Mouse (Mus musculus) embryo, embryonic 10 days (tissue): ENCODE measurements around the gene Ube2d3.
"Not testable (repeated sequence)": the region's sequence is repeated elsewhere in the genome, so short reads cannot be mapped to it uniquely, and the experiment has no call there.

Experiments
- DNase-seq: peaks from one replicate; pipeline ENCODE4 v3.0.0-alpha.2; 2015; ENCODE audit warnings: low spot score

Gene Ube2d3

DNA sequence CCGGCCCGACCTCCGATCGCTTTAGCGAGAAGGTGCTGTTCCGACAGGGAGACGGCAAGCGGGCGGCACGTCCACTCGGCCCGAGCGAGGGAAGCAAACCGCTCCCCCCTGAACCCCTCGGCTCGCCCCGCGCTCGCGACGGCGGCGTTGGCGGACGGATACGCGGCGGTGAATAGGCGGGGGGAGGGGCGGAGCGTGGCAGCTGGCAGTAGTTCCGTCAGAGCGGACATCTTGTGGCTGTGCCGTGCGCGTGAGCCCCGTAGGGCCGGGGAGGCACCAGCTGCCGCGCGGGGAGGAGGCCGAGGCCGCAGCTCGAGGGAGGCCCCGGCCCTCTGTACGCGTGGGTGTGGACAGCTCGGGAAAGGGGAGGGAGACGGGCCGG lies 573 bp downstream of the Ube2d3 start:
- peak; percentile 87 for DNase-seq

DNA sequence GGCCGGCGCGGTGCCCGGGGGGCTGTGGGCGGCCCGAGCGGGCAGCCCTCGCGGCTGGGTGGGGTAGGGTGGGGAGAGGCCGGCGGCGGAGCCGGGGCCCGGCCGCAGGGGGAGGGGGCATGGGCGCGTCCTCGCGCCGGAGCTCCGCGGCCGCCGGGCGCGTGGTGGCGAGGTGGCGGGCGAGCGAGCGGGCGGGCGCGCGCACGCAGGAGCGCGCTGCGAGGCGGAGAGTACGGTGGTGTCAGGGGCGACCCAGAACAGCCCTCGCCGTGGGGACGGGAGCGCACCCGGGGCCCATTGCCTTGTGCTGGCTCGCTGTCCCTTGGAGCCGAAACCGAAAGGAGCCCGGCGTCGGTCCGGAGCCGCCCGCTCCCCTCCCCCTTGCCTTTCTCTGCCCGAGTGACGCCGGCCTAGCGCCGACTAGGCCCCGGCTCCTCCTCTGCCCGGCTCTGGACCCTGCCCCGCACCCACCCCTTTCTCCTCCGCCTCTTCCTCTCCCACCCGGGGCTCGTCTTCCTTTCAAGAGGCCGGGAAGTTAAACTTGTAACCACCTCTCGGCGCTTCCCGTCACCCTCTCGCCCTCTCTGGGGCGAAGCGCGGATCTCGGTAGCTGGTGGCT lies 1.1 kb downstream of the Ube2d3 start:
- peak; percentile 70 for DNase-seq

GRCm38 (mm10) chr3:135439651-135440050 lies 1.7 kb downstream of the Ube2d3 start:
- no peak for DNase-seq

GRCm38 (mm10) chr3:135440221-135440620 lies 2.3 kb downstream of the Ube2d3 start:
- no peak for DNase-seq

- no peak for DNase-seq
Observed at GRCm38 (mm10) chr3:135440621-135441020, 2.7 kb downstream of the Ube2d3 start.

- no peak for DNase-seq
Observed at GRCm38 (mm10) chr3:135444930-135445329, 7.0 kb downstream of the Ube2d3 start.

GRCm38 (mm10) chr3:135458981-135459380 lies 21.0 kb downstream of the Ube2d3 start:
- no peak for DNase-seq

DNA sequence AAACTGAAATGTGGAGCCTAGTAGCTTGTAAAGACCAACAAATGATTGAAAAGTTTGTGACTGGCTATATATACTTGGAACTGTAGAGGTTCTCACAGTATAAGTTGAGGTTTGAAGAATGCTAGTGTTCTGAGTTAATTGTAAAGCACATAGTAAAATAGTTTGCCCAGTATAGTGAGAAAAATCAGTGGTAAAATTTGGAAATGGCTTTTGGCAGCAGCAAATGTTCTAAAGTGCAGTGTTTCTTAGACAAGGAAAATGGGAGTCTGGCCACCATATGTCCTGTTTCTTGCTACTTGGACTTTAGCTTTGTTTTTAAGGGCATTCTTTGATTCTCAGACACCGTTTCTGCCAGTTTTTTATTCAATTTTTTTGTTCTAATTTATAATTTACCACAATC lies 30.5 kb downstream of the Ube2d3 start:
- no peak for DNase-seq

DNA sequence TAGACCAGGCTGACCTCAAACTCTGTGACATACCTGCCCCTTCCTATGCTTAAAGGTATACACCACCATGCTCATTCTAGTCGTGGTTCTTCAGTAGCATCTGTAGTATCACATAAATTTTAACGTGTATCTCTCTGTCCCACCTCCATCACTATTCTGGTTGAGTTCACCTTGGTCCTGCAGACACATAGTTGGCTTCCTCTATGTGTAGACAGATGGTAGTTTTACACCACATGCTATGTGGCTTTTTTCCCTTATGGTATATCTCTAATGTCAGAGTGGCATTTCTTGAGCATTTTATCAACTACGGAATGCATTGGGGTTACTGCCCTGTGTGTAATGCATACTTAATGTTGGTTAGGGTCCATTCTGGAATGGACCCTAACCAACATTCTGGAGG lies 31.2 kb downstream of the Ube2d3 start:
- DNase-seq: no peak

DNA sequence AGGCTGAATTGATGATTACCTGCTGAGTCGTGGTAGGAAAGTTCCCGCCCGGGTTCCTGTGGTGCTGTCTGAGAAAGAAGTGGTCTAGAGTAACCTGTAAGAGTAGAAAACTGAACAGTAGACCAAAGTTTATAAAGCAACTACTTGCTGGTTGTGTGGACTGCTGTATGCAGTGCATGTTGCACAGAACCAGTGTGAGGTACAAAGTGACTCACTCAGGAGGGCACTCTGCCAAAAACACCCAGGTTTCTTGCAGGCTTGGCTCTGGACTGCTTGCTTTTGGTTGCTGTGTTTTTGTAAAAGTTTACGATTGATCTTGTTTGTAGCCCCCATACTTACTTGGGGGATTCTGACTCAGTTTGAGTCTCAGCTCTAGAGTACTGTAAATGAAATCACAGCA lies 32.0 kb downstream of the Ube2d3 start:
- no peak for DNase-seq

- no peak for DNase-seq
Observed at GRCm38 (mm10) chr3:135470823-135471222, 32.9 kb downstream of the Ube2d3 start.

DNA sequence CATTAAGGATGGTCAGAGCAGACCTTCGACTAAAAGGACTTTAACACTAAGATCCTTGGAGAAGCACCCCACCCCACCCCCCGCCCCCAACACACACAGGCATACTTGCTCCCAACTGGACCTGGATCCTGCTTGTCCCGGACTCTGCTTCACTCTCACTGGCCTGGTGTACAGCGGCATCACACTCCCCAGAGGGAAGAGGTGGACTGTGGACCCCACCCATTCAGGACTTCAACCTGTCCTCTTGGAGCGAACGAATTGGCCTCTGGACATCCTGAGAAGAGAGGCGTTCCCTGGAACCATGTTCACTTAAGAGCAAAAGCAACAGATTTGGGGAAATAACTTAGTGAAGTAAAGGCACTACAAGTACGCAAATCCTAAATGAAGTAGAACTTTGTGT lies 37.1 kb downstream of the Ube2d3 start:
- no peak for DNase-seq

DNA sequence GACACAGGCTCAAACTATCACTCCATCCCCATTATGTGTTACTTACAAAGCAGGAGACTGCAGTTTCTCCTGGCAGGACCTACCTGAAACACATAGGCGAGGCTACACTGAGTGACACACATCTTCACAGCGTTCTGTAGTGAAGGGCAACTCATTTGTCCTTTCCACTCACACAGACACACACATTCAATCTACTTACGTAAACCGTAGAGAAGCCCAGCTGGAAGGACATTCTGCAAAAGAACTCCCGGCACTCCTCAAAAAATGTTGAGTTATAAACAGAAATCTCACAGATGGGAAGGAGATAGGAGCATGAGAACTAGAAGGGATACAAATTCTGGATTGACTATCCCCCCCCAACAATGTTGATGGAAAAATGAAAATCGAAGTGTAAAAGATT lies 38.3 kb downstream of the Ube2d3 start:
- no peak for DNase-seq

GRCm38 (mm10) chr3:135476977-135477376 lies 39.0 kb downstream of the Ube2d3 start:
- no peak for DNase-seq

- DNase-seq: not testable (repeated sequence)
Observed at GRCm38 (mm10) chr3:135479090-135479489, 41.1 kb downstream of the Ube2d3 start.

GRCm38 (mm10) chr3:135480767-135481166 lies 42.8 kb downstream of the Ube2d3 start:
- no peak for DNase-seq

DNA sequence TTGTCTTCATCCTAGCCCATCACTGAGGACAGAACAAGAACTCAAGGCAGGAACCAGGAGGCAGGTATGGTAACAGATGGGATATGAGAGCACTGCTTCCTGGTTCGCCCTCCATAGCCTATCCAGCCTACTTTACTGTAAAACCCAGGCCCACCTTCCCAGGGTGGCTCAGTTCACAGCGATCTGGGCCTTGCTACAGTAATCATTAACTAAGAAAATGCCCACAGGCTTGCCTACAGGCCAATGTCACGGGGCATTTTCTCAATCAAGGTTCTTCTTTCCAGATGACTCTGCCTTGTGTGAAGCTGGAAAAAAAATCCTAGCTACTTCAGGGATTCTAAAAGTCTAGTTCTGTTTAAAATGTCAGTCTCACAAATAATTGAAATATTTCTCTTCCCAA lies 43.7 kb downstream of the Ube2d3 start:
- no peak for DNase-seq

GRCm38 (mm10) chr3:135484650-135485049 lies 46.7 kb downstream of the Ube2d3 start:
- DNase-seq: not testable (repeated sequence)

GRCm38 (mm10) chr3:135485128-135485899 lies 47.4 kb downstream of the Ube2d3 start, which contains the start of gene Manba:
Gene Manba (plus strand): TSS chr3:135485611.
- peak; percentile 74 for DNase-seq

DNA sequence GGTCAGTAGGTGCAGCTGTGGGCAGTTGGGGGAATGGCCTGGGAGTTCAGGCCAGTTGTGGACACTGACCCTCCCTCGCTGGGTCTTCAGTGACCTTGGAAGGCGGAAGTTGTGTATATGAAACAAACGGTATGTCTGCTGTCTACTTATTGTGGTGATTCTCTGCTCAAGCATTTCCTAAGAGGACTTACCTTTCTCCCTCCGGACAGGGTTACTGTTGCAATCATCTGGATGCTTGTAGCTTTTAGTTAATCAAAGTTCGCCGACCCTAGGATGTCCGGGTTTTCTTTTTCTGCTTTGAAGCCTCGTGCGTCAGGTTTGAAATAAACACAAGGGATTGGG lies 47.9 kb downstream of the Ube2d3 start:
- DNase-seq: no peak

- no peak for DNase-seq
Observed at GRCm38 (mm10) chr3:135486351-135486750, 48.4 kb downstream of the Ube2d3 start.

DNA sequence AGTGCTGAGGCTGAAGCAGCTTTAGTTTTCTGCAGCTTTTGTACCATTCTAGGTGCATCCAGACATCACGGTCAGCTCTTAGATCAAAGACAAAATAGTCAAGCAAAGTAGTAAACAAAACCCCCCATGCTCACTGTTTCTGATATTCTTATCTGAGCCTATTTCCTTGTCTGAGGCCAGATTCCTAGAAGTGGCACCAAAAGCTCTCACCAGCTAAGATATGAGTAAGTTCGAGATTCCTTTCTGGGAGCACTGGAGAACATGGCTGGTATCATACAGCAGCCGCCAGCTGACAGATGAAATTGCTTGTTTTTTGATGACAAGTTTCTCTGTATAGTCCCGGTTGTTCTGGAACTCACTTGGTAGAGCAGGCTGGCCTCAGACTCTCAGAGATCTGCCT lies 49.9 kb downstream of the Ube2d3 start:
- no peak for DNase-seq

- DNase-seq: no peak
Observed at GRCm38 (mm10) chr3:135489865-135490520, 52.0 kb downstream of the Ube2d3 start.
